Mouse (Mus musculus) thymus, adult 2 months (tissue): ENCODE measurements around the gene Zdhhc18.

ENCODE experiments used
- CTCF ChIP-seq: fragments of 200-500 bp; IDR thresholded peaks from 2 replicates; pipeline ENCODE4 v1.5.1; 2012; ENCODE audit warnings: mild to moderate bottlenecking, control low read depth, low read length, moderate library complexity, borderline replicate concordance; ENCODE audit not compliant: control insufficient read depth, poor library complexity, insufficient read depth; ENCODE audit errors: extremely low read depth
- POLR2A ChIP-seq: fragments of 200-500 bp; IDR thresholded peaks from 2 replicates; pipeline ENCODE4 v1.6.1; 2012; ENCODE audit warnings: mild to moderate bottlenecking, low read length, control low read depth, moderate library complexity; ENCODE audit not compliant: control insufficient read depth, poor library complexity, insufficient read depth; ENCODE audit errors: extremely low read depth

DNA sequence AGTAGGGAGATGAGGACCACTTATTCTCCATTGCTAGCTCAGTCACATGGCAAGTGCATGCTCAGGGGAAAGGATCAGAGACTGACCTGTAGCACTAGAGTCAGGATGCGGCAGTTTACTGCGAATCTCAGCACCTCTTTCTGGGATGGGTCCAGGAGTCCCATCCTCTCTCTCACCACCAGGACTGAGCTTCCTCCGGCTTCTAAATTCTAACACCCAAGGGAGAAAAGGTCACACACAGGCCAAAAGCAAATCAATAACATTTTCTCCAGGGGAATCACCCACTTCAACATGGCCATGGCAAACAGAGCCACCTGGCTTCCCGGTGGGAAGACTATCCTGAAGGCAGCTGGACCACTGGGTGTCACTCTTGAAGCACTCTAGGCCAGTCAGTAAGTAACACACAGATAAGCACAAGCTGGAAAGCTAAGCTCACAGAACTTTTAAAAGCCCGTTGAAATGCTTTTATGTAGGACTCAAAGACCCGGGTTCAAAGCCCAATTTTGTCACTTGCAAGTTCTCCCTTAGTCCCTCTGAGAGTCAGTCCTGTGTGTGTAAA, 19.8 kb upstream of the Zdhhc18 start:
- TF ChIP-seq CTCF (no peak), POLR2A (no peak)
